Mouse (Mus musculus): Measurements from ENCODE around the gene Olfr1474. TPM values are rescaled to one million over a fixed set of nuclear protein-coding genes. Genes with fewer than 3 reads are reported as not detected.
"Not testable (repeated sequence)": the region's sequence is repeated elsewhere in the genome, so short reads cannot be mapped to it uniquely, and the experiment has no call there.

Olfr1474 gene
- total RNA-seq (2014; fragmentation: Nextera tagmentation): not detected in 2 replicates
- total RNA-seq (2017): 1.1 TPM in 1 of 2 replicates, not detected in the other
- not detected in 2 replicates for polyA plus RNA-seq (2012)

- H3K36me3 ChIP-seq (replicated peaks); H3K9me3 ChIP-seq (replicated peaks); H3K4me1 ChIP-seq (ENCODE audit: insufficient read depth, low read depth, low read length); ATAC-seq (ENCODE audit: extremely low read depth, insufficient number of reproducible peaks, low FRiP score, poor library complexity, severe bottlenecking); DNase-seq (ENCODE audit: low spot score); H3K4me3 ChIP-seq (ENCODE audit: low read depth, low read length); H3K27me3 ChIP-seq (ENCODE audit: insufficient read depth, low read length): not testable (repeated sequence)
These were observed at the start of gene Olfr1474 for GRCm38 (mm10) chr19:13469265-13469664. Olfr1474 (plus strand) TSS chr19:13469565.

- H3K4me3 ChIP-seq (ENCODE audit: low read depth, low read length); ATAC-seq (ENCODE audit: extremely low read depth, insufficient number of reproducible peaks, low FRiP score, poor library complexity, severe bottlenecking); H3K4me1 ChIP-seq (ENCODE audit: insufficient read depth, low read depth, low read length); H3K27me3 ChIP-seq (ENCODE audit: insufficient read depth, low read length); H3K9me3 ChIP-seq (replicated peaks); DNase-seq (ENCODE audit: low spot score); H3K36me3 ChIP-seq (replicated peaks): not testable (repeated sequence)
These were observed 26.3 kb upstream of the Olfr1474 start, which contains the start of gene Olfr1471 for GRCm38 (mm10) chr19:13443109-13443508. Olfr1471 (plus strand) TSS chr19:13443409.

- DNase-seq (ENCODE audit: low spot score) (no peak), ATAC-seq (ENCODE audit: extremely low read depth, insufficient number of reproducible peaks, low FRiP score, poor library complexity, severe bottlenecking) (no peak)
- no peaks in the 10 kb centered on the region for H3K27me3 ChIP-seq (ENCODE audit: insufficient read depth, low read length)
- TF ChIP-seq POLR2AphosphoS5 (IDR thresholded peaks at IDR 0.05; ENCODE audit: insufficient replicate concordance, low read depth, low read length): no peak
- no peak for TF ChIP-seq GATA2 (IDR thresholded peaks at IDR 0.05; ENCODE audit: borderline replicate concordance, low read depth, low read length)
- TF ChIP-seq TAL1 (conservative IDR thresholded peaks at IDR 0.05; ENCODE audit: low read depth, low read length): no peak
- TF ChIP-seq GATA1 (IDR thresholded peaks at IDR 0.05; ENCODE audit: borderline replicate concordance, low read length): no peak
- no peak for TF ChIP-seq CTCF (IDR thresholded peaks at IDR 0.05; ENCODE audit: low read depth, low read length)
- H3K36me3 ChIP-seq (replicated peaks): no peaks in the 10 kb centered on the region
- H3K4me3 ChIP-seq (ENCODE audit: low read depth, low read length): no peak within 1 kb of the TSS
- no peaks in the 10 kb centered on the region for H3K9me3 ChIP-seq (replicated peaks)
- no peaks in the 10 kb centered on the region for H3K4me1 ChIP-seq (ENCODE audit: insufficient read depth, low read depth, low read length)
These were observed 13.4 kb upstream of the Olfr1474 start, which contains the start of gene Olfr1472 for GRCm38 (mm10) chr19:13455986-13456385. Olfr1472 (minus strand) TSS chr19:13456086.

- ATAC-seq (ENCODE audit: extremely low read depth, insufficient number of reproducible peaks, low FRiP score, poor library complexity, severe bottlenecking) (no peak), DNase-seq (ENCODE audit: low spot score) (no peak)
- Histone ChIP-seq H3K36me3 (replicated peaks) (no peaks in the 10 kb centered on the region), H3K9me3 (replicated peaks) (no peaks in the 10 kb centered on the region), H3K4me1 (ENCODE audit: insufficient read depth, low read depth, low read length) (no peaks in the 10 kb centered on the region), H3K27me3 (ENCODE audit: insufficient read depth, low read length) (no peaks in the 10 kb centered on the region), H3K4me3 (ENCODE audit: low read depth, low read length) (no peak within 1 kb of the TSS)
- TF ChIP-seq GATA1 (IDR thresholded peaks at IDR 0.05; ENCODE audit: borderline replicate concordance, low read length): no peak
- no peak for TF ChIP-seq CTCF (IDR thresholded peaks at IDR 0.05; ENCODE audit: low read depth, low read length)
- TF ChIP-seq TAL1 (conservative IDR thresholded peaks at IDR 0.05; ENCODE audit: low read depth, low read length): no peak
- no peak for TF ChIP-seq POLR2AphosphoS5 (IDR thresholded peaks at IDR 0.05; ENCODE audit: insufficient replicate concordance, low read depth, low read length)
- no peak for TF ChIP-seq GATA2 (IDR thresholded peaks at IDR 0.05; ENCODE audit: borderline replicate concordance, low read depth, low read length)
These were observed 10.7 kb downstream of the Olfr1474 start, which contains the start of gene Olfr1475 for GRCm38 (mm10) chr19:13480096-13480495. Olfr1475 (minus strand) TSS chr19:13480196.

- TF ChIP-seq GATA2 (IDR thresholded peaks at IDR 0.05; ENCODE audit: borderline replicate concordance, low read depth, low read length) (no peak), TAL1 (conservative IDR thresholded peaks at IDR 0.05; ENCODE audit: low read depth, low read length) (no peak), CTCF (IDR thresholded peaks at IDR 0.05; ENCODE audit: low read depth, low read length) (no peak), POLR2AphosphoS5 (IDR thresholded peaks at IDR 0.05; ENCODE audit: insufficient replicate concordance, low read depth, low read length) (no peak), GATA1 (IDR thresholded peaks at IDR 0.05; ENCODE audit: borderline replicate concordance, low read length) (no peak)
- DNase-seq (ENCODE audit: low spot score) (no peak), ATAC-seq (ENCODE audit: extremely low read depth, insufficient number of reproducible peaks, low FRiP score, poor library complexity, severe bottlenecking) (no peak)
- H3K4me3 ChIP-seq (ENCODE audit: low read depth, low read length): no peak within 1 kb of the TSS
- no peaks in the 10 kb centered on the region for H3K27me3 ChIP-seq (ENCODE audit: insufficient read depth, low read length)
- H3K36me3 ChIP-seq (replicated peaks): no peaks in the 10 kb centered on the region
- no peaks in the 10 kb centered on the region for H3K9me3 ChIP-seq (replicated peaks)
- no peaks in the 10 kb centered on the region for H3K4me1 ChIP-seq (ENCODE audit: insufficient read depth, low read depth, low read length)
These were observed 30.9 kb downstream of the Olfr1474 start, which contains the start of gene Olfr1477 for GRCm38 (mm10) chr19:13500246-13500645. Olfr1477 (plus strand) TSS chr19:13500546.

Other genes starting within 250 kb of the Olfr1474 start
- gene Olfr1463, start 238.2 kb upstream of the Olfr1474 start, total RNA-seq (2014; fragmentation: Nextera tagmentation): not detected in 2 replicates
- gene Olfr1463, start 238.2 kb upstream of the Olfr1474 start, total RNA-seq (2017): 0.35 TPM in 1 of 2 replicates, not detected in the other
- gene Olfr1463, start 238.2 kb upstream of the Olfr1474 start, polyA plus RNA-seq (2012): not detected in 2 replicates
- not detected in 2 replicates for gene Olfr1465, start 154.0 kb upstream of the Olfr1474 start, total RNA-seq (2014; fragmentation: Nextera tagmentation)
- gene Olfr1465, start 154.0 kb upstream of the Olfr1474 start, total RNA-seq (2017): 0.12 and 0.22 TPM in 2 replicates
- not detected in 2 replicates for gene Olfr1465, start 154.0 kb upstream of the Olfr1474 start, polyA plus RNA-seq (2012)
- gene Olfr1466, start 130.7 kb upstream of the Olfr1474 start, total RNA-seq (2014; fragmentation: Nextera tagmentation): not detected in 2 replicates
- 0.33 TPM in 1 of 2 replicates, not detected in the other for gene Olfr1466, start 130.7 kb upstream of the Olfr1474 start, total RNA-seq (2017)
- not detected in 2 replicates for gene Olfr1466, start 130.7 kb upstream of the Olfr1474 start, polyA plus RNA-seq (2012)
- gene Olfr1467, start 107.3 kb upstream of the Olfr1474 start, total RNA-seq (2014; fragmentation: Nextera tagmentation): not detected in 2 replicates
- gene Olfr1467, start 107.3 kb upstream of the Olfr1474 start, total RNA-seq (2017): 0.05 and 0.06 TPM in 2 replicates
- gene Olfr1467, start 107.3 kb upstream of the Olfr1474 start, polyA plus RNA-seq (2012): not detected in 2 replicates
- not detected in 2 replicates for gene Olfr1469, start 61.7 kb upstream of the Olfr1474 start, total RNA-seq (2014; fragmentation: Nextera tagmentation)
- gene Olfr1469, start 61.7 kb upstream of the Olfr1474 start, total RNA-seq (2017): 0.16 and 0.17 TPM in 2 replicates
- gene Olfr1469, start 61.7 kb upstream of the Olfr1474 start, polyA plus RNA-seq (2012): not detected in 2 replicates
- not detected in 2 replicates for gene Olfr1471, start 26.2 kb upstream of the Olfr1474 start, total RNA-seq (2014; fragmentation: Nextera tagmentation)
- gene Olfr1471, start 26.2 kb upstream of the Olfr1474 start, total RNA-seq (2017): 0.23 and 0.33 TPM in 2 replicates
- gene Olfr1471, start 26.2 kb upstream of the Olfr1474 start, polyA plus RNA-seq (2012): not detected in 2 replicates
- gene Olfr1472, start 13.5 kb upstream of the Olfr1474 start, total RNA-seq (2014; fragmentation: Nextera tagmentation): not detected in 2 replicates
- not detected in 2 replicates for gene Olfr1472, start 13.5 kb upstream of the Olfr1474 start, total RNA-seq (2017)
- not detected in 2 replicates for gene Olfr1472, start 13.5 kb upstream of the Olfr1474 start, polyA plus RNA-seq (2012)
- gene Olfr1475, start 10.6 kb downstream of the Olfr1474 start, total RNA-seq (2014; fragmentation: Nextera tagmentation): not detected in 2 replicates
- 0.12 and 0.22 TPM in 2 replicates for gene Olfr1475, start 10.6 kb downstream of the Olfr1474 start, total RNA-seq (2017)
- gene Olfr1475, start 10.6 kb downstream of the Olfr1474 start, polyA plus RNA-seq (2012): not detected in 2 replicates
- not detected in 2 replicates for gene Olfr1477, start 31.0 kb downstream of the Olfr1474 start, total RNA-seq (2014; fragmentation: Nextera tagmentation)
- 0.12 TPM in 1 of 2 replicates, not detected in the other for gene Olfr1477, start 31.0 kb downstream of the Olfr1474 start, total RNA-seq (2017)
- not detected in 2 replicates for gene Olfr1477, start 31.0 kb downstream of the Olfr1474 start, polyA plus RNA-seq (2012)
- not detected in 2 replicates for gene Olfr1480, start 58.3 kb downstream of the Olfr1474 start, total RNA-seq (2014; fragmentation: Nextera tagmentation)
- gene Olfr1480, start 58.3 kb downstream of the Olfr1474 start, total RNA-seq (2017): 0.23 TPM in 1 of 2 replicates, not detected in the other
- gene Olfr1480, start 58.3 kb downstream of the Olfr1474 start, polyA plus RNA-seq (2012): not detected in 2 replicates
- not detected in 2 replicates for gene Olfr1484, start 113.9 kb downstream of the Olfr1474 start, total RNA-seq (2014; fragmentation: Nextera tagmentation)
- 0.06 and 0.76 TPM in 2 replicates for gene Olfr1484, start 113.9 kb downstream of the Olfr1474 start, total RNA-seq (2017)
- gene Olfr1484, start 113.9 kb downstream of the Olfr1474 start, polyA plus RNA-seq (2012): not detected in 2 replicates
- gene Olfr1487, start 147.8 kb downstream of the Olfr1474 start, total RNA-seq (2014; fragmentation: Nextera tagmentation): not detected in 2 replicates
- 0.05 and 0.12 TPM in 2 replicates for gene Olfr1487, start 147.8 kb downstream of the Olfr1474 start, total RNA-seq (2017)
- gene Olfr1487, start 147.8 kb downstream of the Olfr1474 start, polyA plus RNA-seq (2012): not detected in 2 replicates
- not detected in 2 replicates for gene Olfr1489, start 162.1 kb downstream of the Olfr1474 start, total RNA-seq (2014; fragmentation: Nextera tagmentation)
- 0.12 and 0.44 TPM in 2 replicates for gene Olfr1489, start 162.1 kb downstream of the Olfr1474 start, total RNA-seq (2017)
- gene Olfr1489, start 162.1 kb downstream of the Olfr1474 start, polyA plus RNA-seq (2012): not detected in 2 replicates
- not detected in 2 replicates for gene Olfr1490, start 181.5 kb downstream of the Olfr1474 start, total RNA-seq (2014; fragmentation: Nextera tagmentation)
- 0.06 TPM in 1 of 2 replicates, not detected in the other for gene Olfr1490, start 181.5 kb downstream of the Olfr1474 start, total RNA-seq (2017)
- not detected in 2 replicates for gene Olfr1490, start 181.5 kb downstream of the Olfr1474 start, polyA plus RNA-seq (2012)
- gene Olfr1491, start 227.7 kb downstream of the Olfr1474 start, total RNA-seq (2014; fragmentation: Nextera tagmentation): not detected in 2 replicates
- 0.11 and 0.12 TPM in 2 replicates for gene Olfr1491, start 227.7 kb downstream of the Olfr1474 start, total RNA-seq (2017)
- not detected in 2 replicates for gene Olfr1491, start 227.7 kb downstream of the Olfr1474 start, polyA plus RNA-seq (2012)